Mouse (Mus musculus): ENCODE measurements at regions not wholly inside any gene's neighbourhood (a gene's known extent, or its start where the extent isn't known, plus 50 kb on each side); places are given as distances from the start of the nearest gene placed in this dataset.

DNA sequence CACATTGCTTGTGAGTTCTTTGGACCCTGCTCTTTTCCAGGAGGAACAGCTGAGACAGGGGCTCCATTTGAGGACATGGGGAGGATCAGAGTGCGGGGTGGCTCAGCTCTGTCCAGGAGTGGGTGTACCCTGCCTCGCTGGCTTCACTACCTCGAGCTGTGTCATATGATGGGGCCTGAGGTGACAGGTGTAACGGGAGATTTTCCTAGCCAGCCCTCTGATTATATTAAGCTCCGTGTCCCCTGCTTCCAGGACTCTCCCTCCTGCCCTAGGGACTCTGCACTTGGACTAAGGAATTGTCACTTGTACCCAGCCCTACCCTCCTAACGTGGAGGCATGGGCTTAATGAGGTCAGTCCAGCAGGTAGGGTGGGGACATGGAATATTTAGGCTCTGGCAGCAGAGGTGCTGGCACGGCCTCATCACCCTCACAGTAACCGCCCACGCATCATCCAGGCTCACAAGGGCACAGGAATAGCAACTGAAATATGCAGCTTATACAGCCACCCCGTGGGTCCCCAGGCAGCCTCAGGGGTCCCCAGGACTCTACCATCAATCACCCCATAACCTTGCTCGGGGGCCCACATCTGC lies 78.1 kb upstream of the 1600014C23Rik start:
- no peak for TF ChIP-seq HCFC1 (IDR thresholded peaks at IDR 0.05; ENCODE audit: borderline replicate concordance, insufficient read depth, low read length)
- TF ChIP-seq CHD2 (IDR thresholded peaks at IDR 0.05; ENCODE audit: low read depth, low read length): no peak
- no peak for TF ChIP-seq ZC3H11A (IDR thresholded peaks at IDR 0.05; ENCODE audit: borderline replicate concordance, low read depth, low read length)
- TF ChIP-seq ZNF384 (IDR thresholded peaks at IDR 0.05; ENCODE audit: low read depth, low read length): no peak
